Mouse (Mus musculus): Measurements from ENCODE around the gene Brat1. TPM values are rescaled to one million over a fixed set of nuclear protein-coding genes. Genes with fewer than 3 reads are reported as not detected.

Gene Brat1
- polyA plus RNA-seq (2015; fragmentation: Nextera tagmentation; extraction: Ambion mirVana): 10.0 and 12.9 TPM in 2 replicates

GRCm38 (mm10) chr5:140704378-140705251 lies at the start of gene Brat1:
Brat1 (plus strand) TSS chr5:140705011.

DNA sequence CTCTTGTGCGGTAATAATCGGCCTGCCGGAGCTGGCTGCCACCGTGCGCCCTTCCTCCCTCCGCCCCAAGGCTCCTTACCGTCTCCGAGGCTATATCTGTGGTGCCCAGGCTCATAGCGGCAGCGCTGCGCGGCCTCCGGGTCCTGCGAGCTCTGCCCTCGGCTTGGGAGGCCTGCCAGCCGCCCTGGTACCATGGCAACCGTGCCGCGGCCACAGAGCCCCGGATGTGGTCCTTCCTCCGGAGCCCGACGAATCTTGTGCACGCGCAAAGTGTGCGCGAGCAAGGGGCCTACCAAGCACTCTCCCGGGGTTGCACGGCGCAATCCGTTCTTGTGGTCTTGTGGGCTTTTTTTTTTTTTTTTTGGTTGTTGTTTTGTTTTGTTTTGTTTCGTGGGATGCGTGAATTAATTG lies 2.7 kb upstream of the Brat1 start, which contains the start of gene Iqce:
Iqce (minus strand) TSS at position 276 of the 411 bp plus-strand sequence.

GRCm38 (mm10) chr5:140723822-140724221 lies 19.0 kb downstream of the Brat1 start, which contains the start of gene Amz1:
Amz1 (plus strand) TSS chr5:140724127.

Other genes starting within 250 kb of the Brat1 start
- gene Chst12, start 199.5 kb upstream of the Brat1 start, polyA plus RNA-seq (2015; fragmentation: Nextera tagmentation; extraction: Ambion mirVana): 88.0 and 102 TPM in 2 replicates
- gene Grifin, start 139.9 kb upstream of the Brat1 start, polyA plus RNA-seq (2015; fragmentation: Nextera tagmentation; extraction: Ambion mirVana): not detected in 2 replicates
- 12.0 and 13.2 TPM in 2 replicates for gene Lfng, start 97.7 kb upstream of the Brat1 start, polyA plus RNA-seq (2015; fragmentation: Nextera tagmentation; extraction: Ambion mirVana)
- 9.3 and 10.2 TPM in 2 replicates for gene Ttyh3, start 56.0 kb upstream of the Brat1 start, polyA plus RNA-seq (2015; fragmentation: Nextera tagmentation; extraction: Ambion mirVana)
- gene Iqce, start 2.6 kb upstream of the Brat1 start, polyA plus RNA-seq (2015; fragmentation: Nextera tagmentation; extraction: Ambion mirVana): 8.2 and 8.8 TPM in 2 replicates
- gene Amz1, start 19.1 kb downstream of the Brat1 start, polyA plus RNA-seq (2015; fragmentation: Nextera tagmentation; extraction: Ambion mirVana): 0.56 and 0.61 TPM in 2 replicates
- 19.0 and 24.4 TPM in 2 replicates for gene Gna12, start 125.4 kb downstream of the Brat1 start, polyA plus RNA-seq (2015; fragmentation: Nextera tagmentation; extraction: Ambion mirVana)